9 mouse cellular contexts compared by ENCODE assay signal in genomic region chr3:27607796-27608151, GRCm38 (mm10).
DNase-seq lines count a peak whose midpoint lies in the region; ATAC-seq and TF ChIP-seq lines count a peak whose summit lies in the region.
"Had no signal": no experiment of that assay in that cellular context is flagged by ENCODE, and none has a peak within 500 bp of the region (broad histone marks: within the 10 kb centered on the region; RNA-seq: fewer than 3 reads in every experiment).

No protein-coding gene starts in this region.

- WGBS in kidney, postnatal 0 days = 36% methylated on average over 7 of the region's 7 CpGs
- 36% methylated on average over 7 of the region's 7 CpGs for WGBS in hindbrain, postnatal 0 days
- WGBS in neural tube, embryonic 14.5 days = 74% methylated on average over 7 of the region's 7 CpGs

- H3K9me3 ChIP-seq in kidney, postnatal 0 days (replicated peaks; ENCODE audit: low read length) = no peaks in the 10 kb centered on the region
- no peaks in the 10 kb centered on the region for H3K9me3 ChIP-seq in hindbrain, postnatal 0 days (ENCODE audit: low read length)
- no peaks in the 10 kb centered on the region for H3K9me3 ChIP-seq in neural tube, embryonic 14.5 days (ENCODE audit: control insufficient read depth, low read length)

- H3K9ac ChIP-seq in kidney, postnatal 0 days (ENCODE audit: low read depth, low read length) = no peak overlapping the region
- H3K9ac ChIP-seq in hindbrain, postnatal 0 days (replicated peaks; ENCODE audit: low read length) = 0 out of 2 replicates have a peak overlapping the region, but pooled peaks have one; percentile 3
- H3K9ac ChIP-seq in neural tube, embryonic 14.5 days (replicated peaks; ENCODE audit: low read depth, low read length) = no peak overlapping the region

- no peak for TF ChIP-seq CTCF in kidney, postnatal 0 days (IDR thresholded peaks at IDR 0.05; ENCODE audit: low read depth)
- no peak for TF ChIP-seq CTCF in hindbrain, postnatal 0 days (IDR thresholded peaks at IDR 0.05; ENCODE audit: low read depth)

- H3K27ac ChIP-seq in kidney, postnatal 0 days = peak overlapping the region; percentile 65; the same call in 1 of the 2 replicates
- peak overlapping the region; percentile 59; the same call in 1 of the 2 replicates for H3K27ac ChIP-seq in hindbrain, postnatal 0 days
- H3K27ac ChIP-seq in neural tube, embryonic 14.5 days (ENCODE audit: low read depth, low read length) = peak overlapping the region; percentile 13; the same call in 1 of the 2 replicates
- H3K27ac ChIP-seq: macrophage had no signal

- ATAC-seq in kidney, postnatal 0 days (replicated peaks; ENCODE audit: low FRiP score, low read depth) = no peak
- ATAC-seq in hindbrain, postnatal 0 days = peak; percentile 35
- ATAC-seq in neural tube, embryonic 14.5 days (ENCODE audit: low read depth) = no peak

- no peak overlapping the region for H3K4me3 ChIP-seq in kidney, postnatal 0 days (replicated peaks; ENCODE audit: low read depth, low read length)
- H3K4me3 ChIP-seq in hindbrain, postnatal 0 days (ENCODE audit: low read length) = no peak overlapping the region
- H3K4me3 ChIP-seq in neural tube, embryonic 14.5 days (ENCODE audit: low read depth, low read length) = no peak overlapping the region

- H3K4me1 ChIP-seq in kidney, postnatal 0 days (replicated peaks; ENCODE audit: insufficient read depth, low read length) = peaks cover 37% of the 10 kb centered on the region
- peaks cover 15% of the 10 kb centered on the region; the same call in 1 of the 2 replicates for H3K4me1 ChIP-seq in hindbrain, postnatal 0 days (ENCODE audit: insufficient read depth, low read length)
- H3K4me1 ChIP-seq in neural tube, embryonic 14.5 days (ENCODE audit: control insufficient read depth, insufficient read depth, low read length) = no peaks in the 10 kb centered on the region

- intact Hi-C loops in left cerebral cortex, postnatal 25 days (cut with DNase I) = no loop called here

- no peaks in the 10 kb centered on the region for H3K27me3 ChIP-seq in kidney, postnatal 0 days (ENCODE audit: insufficient read depth, low read length)
- no peaks in the 10 kb centered on the region for H3K27me3 ChIP-seq in hindbrain, postnatal 0 days (ENCODE audit: insufficient read depth, low read length)
- H3K27me3 ChIP-seq in neural tube, embryonic 14.5 days (ENCODE audit: control insufficient read depth, insufficient read depth, low read length) = no peaks in the 10 kb centered on the region

- no peaks in the 10 kb centered on the region for H3K36me3 ChIP-seq in kidney, postnatal 0 days (ENCODE audit: insufficient read depth, low read length)
- H3K36me3 ChIP-seq in hindbrain, postnatal 0 days (ENCODE audit: insufficient read depth, low read length) = no peaks in the 10 kb centered on the region
- H3K36me3 ChIP-seq in neural tube, embryonic 14.5 days (ENCODE audit: control insufficient read depth, insufficient read depth, low read length) = no peaks in the 10 kb centered on the region

- H3K4me2 ChIP-seq in kidney, postnatal 0 days (ENCODE audit: low read length) = no peak overlapping the region
- peak overlapping the region; percentile 3; the same call in 1 of the 2 replicates for H3K4me2 ChIP-seq in hindbrain, postnatal 0 days (ENCODE audit: low read depth, low read length)
- H3K4me2 ChIP-seq in neural tube, embryonic 14.5 days (ENCODE audit: low read depth, low read length) = no peak overlapping the region

- no peak for DNase-seq in kidney, postnatal 0 days (ENCODE audit: low spot score)
- no peak for DNase-seq in kidney, postnatal 4 days
- DNase-seq in heart, adult 11 months = peak; percentile 97
- no peak for DNase-seq in hindbrain, postnatal 0 days (ENCODE audit: low spot score)
- no peak for DNase-seq in layer of hippocampus, postnatal 14 days (ENCODE audit: low spot score in 2 of 2)
- DNase-seq in left cerebral cortex, postnatal 25 days (ENCODE audit: low spot score in 2 of 2) = no peak
- DNase-seq in spleen, adult 18-20 months = no peak

Comparison
In these comparisons a context has a peak if more than half of its experiments do, and no peak if none do; other contexts are left out.
1. H3K27ac ChIP-seq: peak in every context shown above with its lines; median percentile 65 in kidney, postnatal 0 days; 59 in hindbrain, postnatal 0 days; 13 in neural tube, embryonic 14.5 days.